Mouse (Mus musculus): ENCODE measurements around the gene Inpp5b.

DNA sequence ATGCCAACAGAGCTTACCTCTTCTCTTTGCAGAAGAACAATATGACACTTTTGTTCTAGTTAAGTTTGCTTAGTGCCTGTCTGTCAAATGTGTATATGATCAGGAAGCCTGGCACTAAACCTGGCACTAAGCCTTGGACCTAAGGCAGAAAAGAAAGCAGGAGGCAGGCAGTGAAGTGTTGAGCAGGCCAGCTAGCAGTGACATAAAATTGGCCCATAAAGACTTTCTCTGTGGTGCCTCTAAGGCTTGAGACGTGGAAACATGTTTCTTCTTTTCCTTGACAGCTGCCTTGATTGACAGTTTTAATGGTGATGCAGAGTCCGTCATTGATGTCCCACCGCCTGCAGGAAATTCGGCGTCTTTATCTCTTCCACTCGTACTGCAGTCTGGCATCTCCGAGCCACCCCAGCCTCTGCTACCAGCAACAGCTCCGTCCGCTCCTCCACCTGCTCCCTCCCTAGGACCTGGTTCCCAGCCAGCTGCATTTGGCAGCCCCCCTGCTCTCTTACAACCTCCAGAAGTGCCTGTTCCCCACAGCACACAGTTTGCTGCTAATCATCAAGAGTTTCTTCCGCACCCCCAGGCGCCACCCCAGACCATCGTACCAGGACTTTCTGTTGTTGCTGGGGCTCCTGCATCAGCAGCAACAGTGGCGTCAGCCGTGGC, 96.5 kb downstream of the Inpp5b start:
- TF ChIP-seq CTCF (IDR thresholded peaks at IDR 0.05; ENCODE audit: low read depth, low read length) (no peak), POLR2A (IDR thresholded peaks at IDR 0.05; ENCODE audit: insufficient read depth, low read length) (no peak)
